Mouse (Mus musculus) intestine, embryonic 14.5 days (tissue): ENCODE measurements around the gene Ccnb1. TPM values are rescaled to one million over a fixed set of nuclear protein-coding genes. Genes with fewer than 3 reads are reported as not detected.
"Not testable (repeated sequence)": the region's sequence is repeated elsewhere in the genome, so short reads cannot be mapped to it uniquely, and the experiment has no call there.

Experiments used
- ATAC-seq: fragments of 200-750 bp; cut with Nextera tagmentation; replicated peaks from 2 replicates; pipeline ENCODE4 v1.8.0; 2017; ENCODE audit warnings: low read depth, moderate number of reproducible peaks, moderate TSS enrichment, moderate library complexity; ENCODE audit not compliant: low FRiP score, low TSS enrichment
- DNase-seq: peaks from one replicate; pipeline ENCODE4 v3.0.0-alpha.2; 2018; ENCODE audit warnings: low spot score
- H3K27ac ChIP-seq: fragments of 300-500 bp; sonication (generic); 2 replicates; pipeline ENCODE4 v1.5.1; 2014; ENCODE audit warnings: low read depth, mild to moderate bottlenecking, control low read depth
- H3K27me3 ChIP-seq: fragments of 300-500 bp; sonication (generic); replicated peaks from 2 replicates; pipeline ENCODE4 v1.6.1; 2014; ENCODE audit warnings: low read length, control low read depth; ENCODE audit not compliant: control insufficient read depth, insufficient read depth
- H3K36me3 ChIP-seq: fragments of 300-500 bp; sonication (generic); 2 replicates; pipeline ENCODE4 v1.6.1; 2014; ENCODE audit warnings: low read length, control low read depth; ENCODE audit not compliant: control insufficient read depth, insufficient read depth
- H3K4me1 ChIP-seq: fragments of 300-500 bp; sonication (generic); replicated peaks from 2 replicates; pipeline ENCODE4 v1.6.1; 2014; ENCODE audit warnings: low read length, control low read depth, mixed read lengths; ENCODE audit not compliant: control insufficient read depth, insufficient read depth
- H3K4me2 ChIP-seq: fragments of 300-500 bp; sonication (generic); 2 replicates; pipeline ENCODE4 v1.6.1; 2014; ENCODE audit warnings: low read length
- H3K4me3 ChIP-seq: fragments of 300-500 bp; sonication (generic); 2 replicates; pipeline ENCODE4 v1.5.1; 2014; ENCODE audit warnings: low read depth, low read length, control low read depth, mixed read lengths
- H3K9ac ChIP-seq: fragments of 300-500 bp; sonication (generic); 2 replicates; pipeline ENCODE4 v1.6.1; 2014; ENCODE audit warnings: mild to moderate bottlenecking, low read length
- H3K9me3 ChIP-seq: fragments of 300-500 bp; sonication (generic); 2 replicates; pipeline ENCODE4 v1.6.1; 2016; ENCODE audit warnings: low read length, control low read depth; ENCODE audit not compliant: control insufficient read depth
- WGBS: fragments of 180-500 bp; shearing (Covaris S2); extraction: QIAGEN DNeasy Blood & Tissue Kit; methylation state at CpG from one replicate; pipeline ENCODE4 v1.1.7; 2014; 5-methylcytosine and 5-hydroxymethylcytosine counted together
- polyA plus RNA-seq: library from polyadenylated mRNA; unstranded; fragments of >200 nt; fragmentation: Nextera tagmentation; extraction: Ambion mirVana; gene quantifications from 2 replicates; pipeline ENCODE4 v1.2.1, GENCODE M21; 2014

Ccnb1 gene
- polyA plus RNA-seq, 1 experiment from 2014 or later = 242 TPM

DNA sequence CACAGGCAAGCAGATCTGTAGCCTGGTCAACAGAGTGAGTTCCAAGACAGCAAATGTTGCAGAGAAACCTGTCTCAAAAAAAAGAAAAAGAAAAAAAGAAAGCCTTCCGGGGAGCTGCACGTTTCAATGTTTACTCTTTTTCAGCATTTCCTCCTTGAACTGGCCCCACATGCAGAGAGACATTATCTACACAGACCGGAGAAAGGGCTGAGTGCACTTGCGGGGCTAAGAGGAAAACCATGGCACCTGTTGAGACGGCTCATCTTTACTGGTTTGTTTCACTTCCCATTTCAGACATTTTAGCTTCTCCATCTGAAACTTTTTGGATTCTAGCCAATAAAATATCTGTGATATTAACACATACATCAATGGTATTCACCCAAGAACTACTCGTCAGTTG, 37.9 kb upstream of the Ccnb1 start:
- peaks cover 80% of the 10 kb centered on the region for H3K36me3 ChIP-seq
- no peaks in the 10 kb centered on the region for H3K27me3 ChIP-seq
- no peaks in the 10 kb centered on the region for H3K4me1 ChIP-seq
- no peak for ATAC-seq
- no peak overlapping the region for H3K9ac ChIP-seq
- DNase-seq = no peak
- H3K9me3 ChIP-seq = no peaks in the 10 kb centered on the region
- H3K4me2 ChIP-seq = no peak overlapping the region
- WGBS = 60% methylated on average over 6 of the region's 6 CpGs
- H3K4me3 ChIP-seq = no peak overlapping the region
- H3K27ac ChIP-seq = no peak overlapping the region

DNA sequence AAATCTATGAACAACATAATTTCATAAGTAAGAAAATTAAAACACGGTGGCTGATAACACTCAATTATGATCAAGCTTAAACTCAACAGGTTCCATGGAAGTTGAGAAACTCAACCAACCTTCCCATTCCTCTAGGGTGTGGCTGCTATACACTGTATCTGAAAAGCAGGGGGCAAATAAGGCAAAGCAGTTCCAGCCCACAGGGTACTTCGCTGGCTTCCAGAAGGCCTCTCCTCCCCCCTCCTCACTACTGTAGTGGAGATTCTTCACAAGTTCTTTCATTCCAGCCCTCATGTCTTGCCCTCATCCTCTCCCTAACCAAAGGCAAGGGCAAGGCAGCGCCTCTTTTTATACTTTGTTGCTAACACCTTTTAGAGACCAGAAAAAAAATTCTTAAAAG, 37.5 kb upstream of the Ccnb1 start:
- Histone ChIP-seq H3K4me2 (no peak overlapping the region), H3K4me1 (no peaks in the 10 kb centered on the region), H3K9ac (no peak overlapping the region), H3K9me3 (no peaks in the 10 kb centered on the region), H3K27me3 (no peaks in the 10 kb centered on the region), H3K4me3 (no peak overlapping the region), H3K36me3 (peaks cover 83% of the 10 kb centered on the region), H3K27ac (no peak overlapping the region)
- DNase-seq = no peak
- WGBS = 93% methylated on average over 3 of the region's 3 CpGs
- no peak for ATAC-seq

DNA sequence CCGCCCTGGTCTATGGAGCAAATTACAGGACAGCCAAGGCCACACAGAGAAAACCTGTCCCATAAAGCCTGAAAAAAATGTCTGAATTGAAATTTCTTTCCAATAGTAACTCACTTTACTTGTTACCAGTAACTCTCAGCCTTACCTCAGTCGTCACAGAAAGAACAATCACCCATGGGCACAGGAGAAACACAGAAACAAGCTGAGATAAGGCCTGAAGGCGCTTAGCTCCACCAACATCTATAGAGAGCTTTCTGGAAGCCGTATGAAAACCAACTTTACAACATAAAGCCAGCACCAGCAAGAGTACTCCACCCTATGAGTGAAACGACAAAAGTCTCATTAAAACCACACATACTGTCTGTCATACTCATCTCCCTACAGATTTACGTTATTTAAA, 28.1 kb upstream of the Ccnb1 start:
- H3K27ac ChIP-seq = no peak overlapping the region
- DNase-seq (no peak), ATAC-seq (no peak)
- no peak overlapping the region for H3K4me2 ChIP-seq
- peaks cover 86% of the 10 kb centered on the region for H3K36me3 ChIP-seq
- no peaks in the 10 kb centered on the region for H3K9me3 ChIP-seq
- H3K27me3 ChIP-seq = no peaks in the 10 kb centered on the region
- WGBS = 95% methylated on average over 6 of the region's 6 CpGs
- no peaks in the 10 kb centered on the region for H3K4me1 ChIP-seq
- no peak overlapping the region for H3K4me3 ChIP-seq
- H3K9ac ChIP-seq = no peak overlapping the region

DNA sequence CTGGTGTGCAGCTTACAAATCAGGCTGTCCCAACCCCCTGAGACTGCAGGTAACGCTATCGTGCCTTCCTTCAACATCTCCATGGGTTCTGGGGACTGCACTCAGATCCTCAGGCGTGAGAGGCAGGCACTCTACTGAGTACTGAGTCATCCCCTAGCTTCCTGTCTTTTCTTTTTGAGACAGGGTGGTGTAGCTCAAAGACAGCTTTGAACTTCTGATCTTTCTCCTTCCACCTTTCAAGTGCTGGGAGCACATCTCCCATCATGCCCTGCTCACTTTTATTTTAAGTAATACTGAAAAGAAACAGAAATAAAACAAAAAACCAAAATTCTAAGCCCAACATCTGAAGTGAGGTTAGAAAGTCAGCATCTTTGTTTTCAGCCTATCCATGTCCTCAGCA, 19.4 kb upstream of the Ccnb1 start:
- ATAC-seq (no peak), DNase-seq (no peak)
- H3K36me3 ChIP-seq = peaks cover 86% of the 10 kb centered on the region
- no peak overlapping the region for H3K4me3 ChIP-seq
- H3K27ac ChIP-seq = no peak overlapping the region
- H3K4me1 ChIP-seq = no peaks in the 10 kb centered on the region
- no peak overlapping the region for H3K4me2 ChIP-seq
- no peaks in the 10 kb centered on the region for H3K27me3 ChIP-seq
- no peaks in the 10 kb centered on the region for H3K9me3 ChIP-seq
- 92% methylated on average over 3 of the region's 3 CpGs for WGBS
- H3K9ac ChIP-seq = no peak overlapping the region

DNA sequence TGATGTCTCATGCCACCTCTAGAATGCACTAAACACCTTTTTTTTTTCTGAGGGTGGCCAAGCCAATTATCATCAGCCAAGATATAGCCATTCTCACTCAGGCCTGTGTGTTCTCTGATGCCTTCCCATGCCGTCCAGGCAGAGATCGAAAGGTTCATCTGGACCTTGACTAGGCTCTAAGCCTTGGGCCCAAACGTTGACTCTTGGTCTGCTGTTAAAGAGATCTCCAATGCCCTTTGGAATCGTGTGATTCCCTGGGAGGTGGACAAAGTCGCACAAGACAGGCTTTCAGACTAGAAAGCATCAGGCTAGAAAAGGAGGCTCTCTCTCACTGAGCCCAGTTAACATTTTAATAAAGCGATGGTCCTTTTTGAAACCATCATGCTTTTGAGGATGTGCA, 10.8 kb upstream of the Ccnb1 start:
- WGBS = 89% methylated on average over 6 of the region's 6 CpGs
- ATAC-seq (no peak), DNase-seq (no peak)
- no peak overlapping the region for H3K4me2 ChIP-seq
- H3K9me3 ChIP-seq = no peaks in the 10 kb centered on the region
- no peaks in the 10 kb centered on the region for H3K27me3 ChIP-seq
- peaks cover 13% of the 10 kb centered on the region; the same call in 1 of the 2 replicates for H3K36me3 ChIP-seq
- H3K4me1 ChIP-seq = no peaks in the 10 kb centered on the region
- no peak overlapping the region for H3K4me3 ChIP-seq
- no peak overlapping the region for H3K9ac ChIP-seq
- no peak overlapping the region for H3K27ac ChIP-seq

DNA sequence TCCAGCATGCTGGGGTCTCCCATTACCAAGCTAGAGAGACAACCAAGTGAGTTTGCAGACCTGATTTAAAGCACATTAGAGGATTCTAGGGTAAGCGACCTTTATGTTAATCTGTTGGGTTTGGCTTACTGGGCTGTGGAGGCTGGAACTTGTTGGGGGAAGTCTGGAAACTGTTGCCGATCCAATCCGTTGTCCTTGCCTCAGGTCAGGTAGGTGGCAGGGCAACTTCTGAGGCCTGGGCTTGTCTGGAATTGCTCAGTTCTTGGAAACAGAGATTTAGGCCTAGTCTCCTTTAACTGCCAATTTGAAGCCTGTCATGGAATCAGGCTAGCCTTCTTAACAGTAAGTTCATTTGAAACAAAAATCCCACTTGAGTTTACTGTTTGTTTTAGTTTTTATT, 2.7 kb upstream of the Ccnb1 start:
- 0 out of 2 replicates have a peak, but pooled peaks cover 8% of the 10 kb centered on the region for H3K36me3 ChIP-seq
- WGBS = 80% methylated on average over 3 of the region's 3 CpGs
- H3K9ac ChIP-seq = no peak overlapping the region
- DNase-seq (no peak), ATAC-seq (no peak)
- H3K27me3 ChIP-seq = no peaks in the 10 kb centered on the region
- H3K4me1 ChIP-seq = peaks cover 14% of the 10 kb centered on the region
- H3K27ac ChIP-seq = no peak overlapping the region
- H3K9me3 ChIP-seq = no peaks in the 10 kb centered on the region
- H3K4me3 ChIP-seq = no peak overlapping the region
- no peak overlapping the region for H3K4me2 ChIP-seq

DNA sequence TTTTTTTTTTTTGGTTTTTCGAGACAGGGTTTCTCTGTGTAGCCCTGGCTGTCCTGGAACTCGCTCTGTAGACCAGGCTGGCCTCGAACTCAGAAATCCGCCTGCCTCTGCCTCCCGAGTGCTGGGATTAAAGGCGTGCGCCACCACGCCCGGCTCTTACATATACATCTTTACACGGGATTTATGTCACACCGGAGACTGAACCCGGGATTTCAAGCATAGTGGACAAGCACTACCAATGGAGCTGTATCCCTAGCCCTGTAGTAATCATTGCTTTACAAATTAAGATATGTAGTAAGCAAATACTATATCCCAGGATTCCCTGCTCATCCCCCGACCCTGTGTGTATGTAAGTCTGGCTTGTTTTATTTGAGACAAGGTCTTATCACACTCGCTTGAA, 1.7 kb upstream of the Ccnb1 start:
- not testable (repeated sequence) for ATAC-seq, DNase-seq, H3K9me3 ChIP-seq, H3K4me2 ChIP-seq, H3K9ac ChIP-seq, H3K27ac ChIP-seq, H3K4me3 ChIP-seq, H3K27me3 ChIP-seq
- H3K4me1 ChIP-seq = peaks cover 18% of the 10 kb centered on the region
- 95% methylated on average over 10 of the region's 14 CpGs for WGBS
- peaks cover 17% of the 10 kb centered on the region for H3K36me3 ChIP-seq

DNA sequence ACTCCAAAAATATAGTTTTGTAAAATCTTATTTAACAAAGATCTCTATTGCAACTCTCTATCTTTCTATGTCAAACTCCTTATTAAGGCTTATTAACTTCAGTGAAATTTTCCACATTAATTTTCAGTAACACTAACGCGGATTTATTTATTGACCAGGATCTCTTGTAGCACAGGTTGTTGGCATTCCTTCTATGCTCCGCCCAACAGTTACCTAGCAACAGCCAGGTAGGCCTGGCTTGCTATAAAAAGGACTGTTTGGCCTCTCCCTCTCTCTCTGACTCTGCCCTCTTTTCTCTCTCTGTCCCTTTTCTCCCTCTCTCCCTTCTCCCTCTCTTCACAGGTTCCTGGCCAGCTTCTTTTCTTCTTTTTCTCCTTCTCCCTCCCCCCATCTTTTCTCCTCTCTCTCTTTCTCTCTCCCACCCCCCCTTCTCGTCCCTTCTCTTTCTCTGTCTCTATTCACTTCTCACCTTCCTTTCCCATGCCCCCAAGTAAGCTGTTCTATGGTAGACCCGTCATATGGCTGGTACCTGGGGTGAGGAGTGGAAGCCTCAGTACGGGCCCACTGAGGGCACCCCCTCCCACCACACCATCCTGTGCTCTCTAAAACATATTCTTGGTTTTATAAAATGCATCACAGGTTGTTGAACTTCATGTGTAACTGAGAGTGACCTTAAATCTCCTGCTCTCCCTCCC, 1.1 kb upstream of the Ccnb1 start:
- Histone ChIP-seq H3K27ac (no peak overlapping the region), H3K27me3 (no peaks in the 10 kb centered on the region), H3K4me2 (no peak overlapping the region), H3K4me3 (no peak overlapping the region), H3K4me1 (peaks cover 18% of the 10 kb centered on the region), H3K9ac (no peak overlapping the region), H3K36me3 (peaks cover 23% of the 10 kb centered on the region), H3K9me3 (no peaks in the 10 kb centered on the region)
- no peak for ATAC-seq
- WGBS = 58% methylated on average over 6 of the region's 6 CpGs
- no peak for DNase-seq

DNA sequence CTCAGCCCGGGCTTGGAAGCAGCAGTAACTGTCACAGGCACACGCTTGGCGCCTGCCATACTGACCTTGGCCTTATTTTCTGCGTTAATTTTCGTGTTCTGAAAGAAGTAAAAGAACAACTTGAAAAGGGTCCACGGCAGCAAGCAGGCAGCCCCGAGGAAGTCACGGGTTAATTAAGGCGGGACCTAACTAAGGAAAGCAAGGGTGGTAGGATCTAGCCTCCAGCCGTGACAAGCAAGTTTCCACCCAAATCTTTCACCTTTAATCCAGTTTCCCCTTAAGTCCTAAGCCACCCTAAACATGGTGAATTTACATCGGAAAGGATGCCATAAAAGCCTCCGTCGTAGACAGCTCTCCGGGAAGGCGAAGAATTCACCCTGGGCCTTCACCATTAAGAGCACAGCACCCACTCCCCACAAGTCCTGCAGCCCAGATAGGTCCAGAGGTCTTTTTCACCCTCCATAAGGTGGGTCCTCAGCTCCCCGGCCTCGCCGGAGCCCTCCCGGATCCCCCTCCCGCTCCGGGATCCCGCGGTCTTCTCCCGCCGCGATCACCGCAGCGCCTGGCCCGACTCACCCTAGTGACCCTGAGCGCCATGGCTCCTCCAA, 460 bp downstream of the Ccnb1 start:
- Histone ChIP-seq H3K27me3 (no peaks in the 10 kb centered on the region), H3K4me2 (peak overlapping the region; percentile 68), H3K36me3 (peaks cover 39% of the 10 kb centered on the region), H3K4me3 (peak overlapping the region; percentile 81), H3K9ac (peak overlapping the region; percentile 93), H3K4me1 (peaks cover 18% of the 10 kb centered on the region), H3K9me3 (no peaks in the 10 kb centered on the region), H3K27ac (peak overlapping the region; percentile 71)
- WGBS = under 1% methylated on average over 30 of the region's 30 CpGs
- DNase-seq = no peak
- peak; percentile 45; the same call in 1 of the 2 replicates for ATAC-seq
